ENCODE assay signal across 33 mouse cellular contexts in genomic region chr9:124038949-124039348, GRCm38 (mm10). TPM values are rescaled to one million over a fixed set of nuclear protein-coding genes. Genes with fewer than 3 reads are reported as not detected.
DNase-seq lines count a peak whose midpoint lies in the region; ATAC-seq and TF ChIP-seq lines count a peak whose summit lies in the region.
"Had no signal": no experiment of that assay in that cellular context is flagged by ENCODE, and none has a peak within 500 bp of the region (broad histone marks: within the 10 kb centered on the region; RNA-seq: fewer than 3 reads in every experiment).

No protein-coding gene starts in this region.

- H3K79me2 ChIP-seq in MEL (ENCODE audit: control insufficient read depth, insufficient read depth, low read length, poor library complexity) = no peaks in the 10 kb centered on the region

- TF ChIP-seq EP300 in MEL (IDR thresholded peaks at IDR 0.05; ENCODE audit: low read depth in 1 of 2, low read length in 2 of 2) = peak; percentile 50 to 72; a peak in 2 of 4 replicates

- peak; percentile 56 for DNase-seq in MEL (ENCODE audit: low read depth, low spot score)
- peak; percentile 79 for DNase-seq in induced T-regulatory cell, adult 2 months (ENCODE audit: low read depth)
- DNase-seq in heart, adult 8-10 months (ENCODE audit: low spot score) = no peak
- DNase-seq in MN1 (ENCODE audit: low spot score) = no peak
- no peak for DNase-seq in left cerebral cortex, adult 8-10 months (ENCODE audit: low spot score in 2 of 2)
- DNase-seq: adrenal gland, postnatal 36 days; cerebellum, adult 11 months; cerebellum, postnatal 10 days; gastrocnemius, adult 2 months; heart, postnatal 10 days; kidney, postnatal 25 days; layer of hippocampus, postnatal 36 days; lung, postnatal 4 days; thymus, postnatal 25 days had no signal

- peak overlapping the region; percentile 50 for H3K4me3 ChIP-seq in megakaryocyte, embryonic 14.5 days (replicated peaks)
- peak overlapping the region in 1 of 2 experiments; percentile 42; a peak in 2 of 4 replicates for H3K4me3 ChIP-seq in MEL (ENCODE audit: control insufficient read depth in 1 of 2, insufficient read depth in 1 of 2, low read depth in 2 of 2, low read length in 2 of 2)
- H3K4me3 ChIP-seq: embryonic facial prominence, embryonic 12.5 days; erythroblast, embryonic 14.5 days; forebrain, embryonic 12.5 days; gastrocnemius, adult 2 months; heart, embryonic 12.5 days; hindbrain, embryonic 10.5 days; limb, embryonic 13.5 days; liver, embryonic 15.5 days; midbrain, embryonic 15.5 days; myocyte had no signal

- no peaks in the 10 kb centered on the region for H3K27me3 ChIP-seq in megakaryocyte, embryonic 14.5 days (replicated peaks)
- no peaks in the 10 kb centered on the region for H3K27me3 ChIP-seq in MEL (ENCODE audit: control insufficient read depth in 1 of 2, insufficient read depth in 2 of 2, low read length in 2 of 2)
- H3K27me3 ChIP-seq: embryonic facial prominence, embryonic 12.5 days; forebrain, embryonic 12.5 days; heart, embryonic 12.5 days; limb, embryonic 13.5 days; liver, embryonic 15.5 days; midbrain, embryonic 15.5 days had no signal

- no peak for ATAC-seq in megakaryocyte, adult 5-6 weeks (ENCODE audit: poor library complexity, severe bottlenecking)
- 0 out of 2 replicates have a peak, but pooled peaks have one; percentile 41 for ATAC-seq in neutrophil, adult 5-6 weeks (ENCODE audit: extremely low read depth, insufficient number of reproducible peaks, low FRiP score, poor library complexity, severe bottlenecking)
- ATAC-seq: hindbrain, embryonic 16.5 days; intestine, postnatal 0 days; midbrain, embryonic 15.5 days had no signal

- peak overlapping the region; percentile 72; the same call in 1 of the 2 replicates for H3K27ac ChIP-seq in MEL (ENCODE audit: control insufficient read depth, low read depth, low read length)
- H3K27ac ChIP-seq: embryonic facial prominence, embryonic 12.5 days; forebrain, embryonic 12.5 days; gastrocnemius, adult 2 months; hindbrain, embryonic 10.5 days; limb, embryonic 13.5 days; liver, embryonic 15.5 days; midbrain, embryonic 15.5 days had no signal

- peaks cover 39% of the 10 kb centered on the region for H3K4me1 ChIP-seq in megakaryocyte, embryonic 14.5 days
- peaks cover 11 to 18% of the 10 kb centered on the region in 2 experiments for H3K4me1 ChIP-seq in MEL (ENCODE audit: control insufficient read depth in 1 of 2, insufficient read depth in 2 of 2, low read length in 2 of 2)
- H3K4me1 ChIP-seq: embryonic facial prominence, embryonic 12.5 days; forebrain, embryonic 12.5 days; hindbrain, embryonic 10.5 days; limb, embryonic 13.5 days; midbrain, embryonic 15.5 days had no signal

- TF ChIP-seq RAD21 in MEL (IDR thresholded peaks at IDR 0.05; ENCODE audit: low read depth, low read length) = no peak

- TF ChIP-seq POLR2A in MEL (IDR thresholded peaks at IDR 0.05; ENCODE audit: control insufficient read depth in 1 of 2, insufficient read depth in 1 of 2, low read depth in 1 of 2, low read length in 2 of 2, poor library complexity in 1 of 2) = no peak

- no peak overlapping the region; the same call in 1 of the 2 replicates for H3K9ac ChIP-seq in MEL (ENCODE audit: control insufficient read depth, low read depth, low read length, poor library complexity, severe bottlenecking)
- H3K9ac ChIP-seq: embryonic facial prominence, embryonic 12.5 days; forebrain, embryonic 12.5 days; heart, embryonic 12.5 days; limb, embryonic 13.5 days; liver, embryonic 15.5 days; midbrain, embryonic 15.5 days had no signal

- no peaks in the 10 kb centered on the region for H3K36me3 ChIP-seq in megakaryocyte, embryonic 14.5 days (replicated peaks; ENCODE audit: low read length)
- peaks cover 0 to 24% of the 10 kb centered on the region in 2 experiments; a peak in 2 of 4 replicates for H3K36me3 ChIP-seq in MEL (ENCODE audit: control insufficient read depth in 1 of 2, insufficient read depth in 2 of 2, low read length in 2 of 2)
- H3K36me3 ChIP-seq: embryonic facial prominence, embryonic 12.5 days; forebrain, embryonic 12.5 days; heart, embryonic 12.5 days; hindbrain, embryonic 10.5 days; limb, embryonic 13.5 days; liver, embryonic 15.5 days; midbrain, embryonic 15.5 days had no signal

- TF ChIP-seq CTCF in MEL (IDR thresholded peaks at IDR 0.05 in 2 of 3, conservative IDR thresholded peaks at IDR 0.05 in 1 of 3; ENCODE audit: control insufficient read depth in 1 of 3, insufficient read depth in 1 of 3, low read depth in 2 of 3, low read length in 3 of 3, poor library complexity in 1 of 3, severe bottlenecking in 1 of 3) = no peak

- no peaks in the 10 kb centered on the region for H3K9me3 ChIP-seq in megakaryocyte, embryonic 14.5 days
- H3K9me3 ChIP-seq in MEL (replicated peaks; ENCODE audit: insufficient read depth, low read length) = no peaks in the 10 kb centered on the region
- H3K9me3 ChIP-seq: embryonic facial prominence, embryonic 12.5 days; forebrain, embryonic 12.5 days; heart, embryonic 12.5 days; hindbrain, embryonic 10.5 days; limb, embryonic 13.5 days; liver, embryonic 15.5 days; midbrain, embryonic 15.5 days had no signal

TF ChIP-seq in MEL, 35 proteins besides CTCF, POLR2A, EP300 and RAD21:
- TF ChIP-seq ZNF384 (IDR thresholded peaks at IDR 0.05; ENCODE audit: low read depth, low read length) (no peak), MYB (IDR thresholded peaks at IDR 0.05; ENCODE audit: low read depth, low read length) (peak; percentile 60; the same call in 1 of the 2 replicates), MEF2A (IDR thresholded peaks at IDR 0.05; ENCODE audit: extremely low read depth, insufficient replicate concordance, low read depth, low read length, poor library complexity, severe bottlenecking) (no peak), HCFC1 (IDR thresholded peaks at IDR 0.05; ENCODE audit: low read depth, low read length) (no peak), MAX (IDR thresholded peaks at IDR 0.05; ENCODE audit: low read length) (no peak), E2F4 (IDR thresholded peaks at IDR 0.05; ENCODE audit: borderline replicate concordance, low read depth, low read length) (no peak), KAT2A (conservative IDR thresholded peaks at IDR 0.05; ENCODE audit: low read depth, low read length) (no peak), MYC (IDR thresholded peaks at IDR 0.05; ENCODE audit: low read depth, low read length) (no peak)

RNA-seq across cellular contexts. Expression of gene Ccr3, which starts 17.2 kb away (rescaled TPM):
- polyA plus RNA-seq in megakaryocyte, embryonic 14.5 days (2012; ENCODE audit: insufficient read depth, low replicate concordance) = 1.5 TPM in 1 of 2 replicates, not detected in the other
- total RNA-seq in megakaryocyte, adult 5-6 weeks (2015) = 15.1 and 20.7 TPM in 2 replicates
- 22.2 and 28.5 TPM in 2 replicates for total RNA-seq in megakaryocyte, adult 5-6 weeks (2017)
- total RNA-seq in MEL (2012; rRNA removed) = not detected in 2 replicates
- not detected for polyA plus RNA-seq in MEL (2012; ENCODE audit: insufficient read depth in 1 of 2, insufficient read length in 2 of 2, low read depth in 1 of 2, low replicate concordance in 2 of 2, missing spikeins in 1 of 2)
- 10.1 and 10.7 TPM in 2 replicates for total RNA-seq in neutrophil, adult 5-6 weeks (2017)
- not detected for total RNA-seq in heart, adult 8-10 months (2022)
- not detected for total RNA-seq in left cerebral cortex, adult 8-10 months (2022)
- total RNA-seq: adrenal gland, adult 18-20 months; gastrocnemius, adult 2 months; layer of hippocampus, adult 8-10 months; layer of hippocampus, postnatal 36 days; left cerebral cortex, postnatal 25 days had no signal
- polyA plus RNA-seq: embryonic facial prominence, embryonic 12.5 days; erythroblast, embryonic 14.5 days; forebrain, embryonic 12.5 days; hindbrain, embryonic 10.5 days; hindbrain, embryonic 16.5 days; kidney, embryonic 14.5 days; midbrain, embryonic 15.5 days; myocyte; neural tube, embryonic 14.5 days had no signal

Comparison
In these comparisons a context has a peak if more than half of its experiments do, and no peak if none do; other contexts are left out.
1. DNase-seq: peak in MEL (single experiment) and induced T-regulatory cell, adult 2 months (single experiment); none in heart, adult 8-10 months (single experiment), MN1 (single experiment) and left cerebral cortex, adult 8-10 months (0 of 2).
2. RNA of gene Ccr3, which starts 17.2 kb away (total RNA-seq): 15.1 to 28.5 TPM in megakaryocyte, adult 5-6 weeks and 10.1 to 10.7 TPM in neutrophil, adult 5-6 weeks; not detected in MEL, not detected in heart, adult 8-10 months and not detected in left cerebral cortex, adult 8-10 months; every median in the first group is over 10 times any median in the second.